Mouse (Mus musculus): Measurements from ENCODE around the gene Gm10439. TPM values are rescaled to one million over a fixed set of nuclear protein-coding genes. Genes with fewer than 3 reads are reported as not detected.
"Not testable (repeated sequence)": the region's sequence is repeated elsewhere in the genome, so short reads cannot be mapped to it uniquely, and the experiment has no call there.

Gm10439 gene
- polyA plus RNA-seq (2021): not detected

DNA sequence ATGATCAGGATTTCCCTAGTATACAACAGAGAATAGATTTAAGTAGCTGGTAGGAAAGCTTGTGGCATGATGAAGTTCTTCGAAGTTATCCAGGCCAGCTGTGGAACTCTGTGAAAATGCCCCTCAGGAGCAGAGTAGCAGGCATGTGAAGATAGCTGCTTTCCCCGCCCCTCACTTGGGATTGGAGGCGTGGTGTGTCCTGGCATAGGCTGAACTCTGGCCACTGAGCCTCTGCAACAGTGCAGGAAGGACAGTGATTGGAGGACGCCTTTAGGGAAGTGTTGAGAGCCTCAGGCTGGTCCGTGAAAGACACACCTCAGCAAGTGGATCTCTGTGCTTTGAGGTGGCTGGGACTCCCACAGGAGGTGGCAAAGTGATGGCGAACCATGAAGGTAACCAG lies at the start of gene Gm10439:
Gene Gm10439, plus strand, starts transcription at position 301 of the 400 bp plus-strand sequence.
- POLR2A ChIA-PET; DNase-seq (ENCODE audit: low read depth, low spot score); ATAC-seq; H3K27me3 ChIP-seq; in situ Hi-C loops (cut with MboI; ENCODE audit: low pct_unique_long_range_greater_than_20kb); CTCF ChIA-PET: not testable (repeated sequence)

Other genes with a start within 250 kb of the Gm10439 start
- gene Gm15085, start 147.0 kb upstream of the Gm10439 start, polyA plus RNA-seq (2021): not detected
- not detected for gene Gm15097, start 189.9 kb downstream of the Gm10439 start, polyA plus RNA-seq (2021)